Mouse (Mus musculus): Measurements from ENCODE around the gene Gm13290. TPM values are rescaled to one million over a fixed set of nuclear protein-coding genes. Genes with fewer than 3 reads are reported as not detected.
A peak's percentile ranks its signal among the peaks of the same experiment; 100 is the strongest.
"Not testable (repeated sequence)": the region's sequence is repeated elsewhere in the genome, so short reads cannot be mapped to it uniquely, and the experiment has no call there.

Gm13290 gene
- polyA plus RNA-seq, 1 experiment from 2014 or later: not detected

GRCm38 (mm10) chr4:88761776-88762175 lies 11.9 kb upstream of the Gm13290 start:
- H3K4me1 ChIP-seq (ENCODE audit: control insufficient read depth in 2 of 2, insufficient read depth in 2 of 2, low read length in 2 of 2); H3K4me2 ChIP-seq (ENCODE audit: low read length); ATAC-seq (ENCODE audit: insufficient number of reproducible peaks, insufficient read depth, low FRiP score, low read depth); H3K9ac ChIP-seq (ENCODE audit: low read length); H3K27ac ChIP-seq (replicated peaks in 1 of 2; ENCODE audit: control insufficient read depth in 1 of 2, insufficient read depth in 1 of 2, low read depth in 2 of 2, low read length in 2 of 2); H3K36me3 ChIP-seq (ENCODE audit: control insufficient read depth, insufficient read depth, low read length); H3K9me3 ChIP-seq (ENCODE audit: control insufficient read depth, low read length); H3K4me3 ChIP-seq (ENCODE audit: control insufficient read depth in 1 of 2, insufficient read depth in 1 of 2, low read depth in 1 of 2, low read length in 2 of 2); H3K27me3 ChIP-seq (ENCODE audit: control insufficient read depth, insufficient read depth, low read length): not testable (repeated sequence)
- WGBS: 67% methylated on average over 6 of the region's 8 CpGs

- H3K4me2 ChIP-seq (ENCODE audit: low read length); H3K27ac ChIP-seq (replicated peaks in 1 of 2; ENCODE audit: control insufficient read depth in 1 of 2, insufficient read depth in 1 of 2, low read depth in 2 of 2, low read length in 2 of 2); H3K9ac ChIP-seq (ENCODE audit: low read length); H3K9me3 ChIP-seq (ENCODE audit: control insufficient read depth, low read length); H3K4me1 ChIP-seq (ENCODE audit: control insufficient read depth in 2 of 2, insufficient read depth in 2 of 2, low read length in 2 of 2); H3K4me3 ChIP-seq (ENCODE audit: control insufficient read depth in 1 of 2, insufficient read depth in 1 of 2, low read depth in 1 of 2, low read length in 2 of 2); H3K36me3 ChIP-seq (ENCODE audit: control insufficient read depth, insufficient read depth, low read length); ATAC-seq (ENCODE audit: insufficient number of reproducible peaks, insufficient read depth, low FRiP score, low read depth); H3K27me3 ChIP-seq (ENCODE audit: control insufficient read depth, insufficient read depth, low read length): not testable (repeated sequence)
- WGBS: 48% methylated on average over 7 of the region's 9 CpGs
Observed at GRCm38 (mm10) chr4:88762341-88762740, 11.3 kb upstream of the Gm13290 start.

GRCm38 (mm10) chr4:88763384-88764018 lies 10.1 kb upstream of the Gm13290 start:
- WGBS: 4% methylated on average over 28 of the region's 42 CpGs
- not testable (repeated sequence) for H3K9ac ChIP-seq (ENCODE audit: low read length); H3K27me3 ChIP-seq (ENCODE audit: control insufficient read depth, insufficient read depth, low read length); H3K9me3 ChIP-seq (ENCODE audit: control insufficient read depth, low read length); ATAC-seq (ENCODE audit: insufficient number of reproducible peaks, insufficient read depth, low FRiP score, low read depth); H3K4me1 ChIP-seq (ENCODE audit: control insufficient read depth in 2 of 2, insufficient read depth in 2 of 2, low read length in 2 of 2); H3K36me3 ChIP-seq (ENCODE audit: control insufficient read depth, insufficient read depth, low read length)
- peak overlapping the region; percentile 14 to 32; a peak in 3 of 4 replicates for H3K4me3 ChIP-seq (ENCODE audit: control insufficient read depth in 1 of 2, insufficient read depth in 1 of 2, low read depth in 1 of 2, low read length in 2 of 2)
- H3K27ac ChIP-seq (replicated peaks in 1 of 2; ENCODE audit: control insufficient read depth in 1 of 2, insufficient read depth in 1 of 2, low read depth in 2 of 2, low read length in 2 of 2): peak overlapping the region in 1 of 2 experiments; percentile 68; a peak in 3 of 4 replicates
- H3K4me2 ChIP-seq (ENCODE audit: low read length): peak overlapping the region; percentile 44

GRCm38 (mm10) chr4:88776622-88777021 lies 3.0 kb downstream of the Gm13290 start, which contains the start of gene Gm13289:
Gm13289 (plus strand) TSS chr4:88776922.
- H3K4me3 ChIP-seq (ENCODE audit: control insufficient read depth in 1 of 2, insufficient read depth in 1 of 2, low read depth in 1 of 2, low read length in 2 of 2): not testable (repeated sequence)

GRCm38 (mm10) chr4:88779550-88779949 lies 5.9 kb downstream of the Gm13290 start, which contains the start of gene Gm13272:
Gm13272 (plus strand) TSS chr4:88779850.
- not testable (repeated sequence) for H3K4me3 ChIP-seq (ENCODE audit: control insufficient read depth in 1 of 2, insufficient read depth in 1 of 2, low read depth in 1 of 2, low read length in 2 of 2); ATAC-seq (ENCODE audit: insufficient number of reproducible peaks, insufficient read depth, low FRiP score, low read depth); H3K9ac ChIP-seq (ENCODE audit: low read length); H3K4me2 ChIP-seq (ENCODE audit: low read length); H3K36me3 ChIP-seq (ENCODE audit: control insufficient read depth, insufficient read depth, low read length); H3K27me3 ChIP-seq (ENCODE audit: control insufficient read depth, insufficient read depth, low read length); H3K4me1 ChIP-seq (ENCODE audit: control insufficient read depth in 2 of 2, insufficient read depth in 2 of 2, low read length in 2 of 2); H3K27ac ChIP-seq (replicated peaks in 1 of 2; ENCODE audit: control insufficient read depth in 1 of 2, insufficient read depth in 1 of 2, low read depth in 2 of 2, low read length in 2 of 2); H3K9me3 ChIP-seq (ENCODE audit: control insufficient read depth, low read length)
- WGBS: no CpG with 5 or more reads among the region's 29 CpGs

More at GRCm38 (mm10) chr4:88776622-88777021, 3.0 kb downstream of the Gm13290 start, which contains the start of gene Gm13289:
- ATAC-seq (ENCODE audit: insufficient number of reproducible peaks, insufficient read depth, low FRiP score, low read depth); H3K27ac ChIP-seq (replicated peaks in 1 of 2; ENCODE audit: control insufficient read depth in 1 of 2, insufficient read depth in 1 of 2, low read depth in 2 of 2, low read length in 2 of 2); H3K36me3 ChIP-seq (ENCODE audit: control insufficient read depth, insufficient read depth, low read length); H3K4me1 ChIP-seq (ENCODE audit: control insufficient read depth in 2 of 2, insufficient read depth in 2 of 2, low read length in 2 of 2); H3K4me2 ChIP-seq (ENCODE audit: low read length); H3K9ac ChIP-seq (ENCODE audit: low read length); H3K27me3 ChIP-seq (ENCODE audit: control insufficient read depth, insufficient read depth, low read length); H3K9me3 ChIP-seq (ENCODE audit: control insufficient read depth, low read length): not testable (repeated sequence)
- no CpG with 5 or more reads among the region's 29 CpGs for WGBS

GRCm38 (mm10) chr4:88780320-88780719 lies 6.7 kb downstream of the Gm13290 start:
- H3K9ac ChIP-seq (ENCODE audit: low read length); H3K4me1 ChIP-seq (ENCODE audit: control insufficient read depth in 2 of 2, insufficient read depth in 2 of 2, low read length in 2 of 2); H3K36me3 ChIP-seq (ENCODE audit: control insufficient read depth, insufficient read depth, low read length); H3K27ac ChIP-seq (replicated peaks in 1 of 2; ENCODE audit: control insufficient read depth in 1 of 2, insufficient read depth in 1 of 2, low read depth in 2 of 2, low read length in 2 of 2); H3K9me3 ChIP-seq (ENCODE audit: control insufficient read depth, low read length); ATAC-seq (ENCODE audit: insufficient number of reproducible peaks, insufficient read depth, low FRiP score, low read depth); H3K4me3 ChIP-seq (ENCODE audit: control insufficient read depth in 1 of 2, insufficient read depth in 1 of 2, low read depth in 1 of 2, low read length in 2 of 2); H3K27me3 ChIP-seq (ENCODE audit: control insufficient read depth, insufficient read depth, low read length); H3K4me2 ChIP-seq (ENCODE audit: low read length): not testable (repeated sequence)
- 32% methylated on average over 14 of the region's 18 CpGs for WGBS

- peak within 1 kb of the TSS in 1 of 2 experiments; percentile 43; a peak in 2 of 4 replicates for H3K4me3 ChIP-seq (ENCODE audit: control insufficient read depth in 1 of 2, insufficient read depth in 1 of 2, low read depth in 1 of 2, low read length in 2 of 2)
- WGBS: 0% methylated on average over 2 of the region's 7 CpGs
- not testable (repeated sequence) for H3K9ac ChIP-seq (ENCODE audit: low read length); H3K36me3 ChIP-seq (ENCODE audit: control insufficient read depth, insufficient read depth, low read length); H3K4me1 ChIP-seq (ENCODE audit: control insufficient read depth in 2 of 2, insufficient read depth in 2 of 2, low read length in 2 of 2); H3K9me3 ChIP-seq (ENCODE audit: control insufficient read depth, low read length); H3K27me3 ChIP-seq (ENCODE audit: control insufficient read depth, insufficient read depth, low read length); ATAC-seq (ENCODE audit: insufficient number of reproducible peaks, insufficient read depth, low FRiP score, low read depth)
- H3K27ac ChIP-seq (replicated peaks in 1 of 2; ENCODE audit: control insufficient read depth in 1 of 2, insufficient read depth in 1 of 2, low read depth in 2 of 2, low read length in 2 of 2): peak within 1 kb of the TSS; percentile 33 to 85; a peak in 2 of 4 replicates
- peak within 1 kb of the TSS; percentile 52 for H3K4me2 ChIP-seq (ENCODE audit: low read length)
Observed at GRCm38 (mm10) chr4:88781831-88782230, 8.2 kb downstream of the Gm13290 start, which contains the start of gene Ifnz. Ifnz (plus strand) TSS chr4:88782131.

- not testable (repeated sequence) for H3K36me3 ChIP-seq (ENCODE audit: control insufficient read depth, insufficient read depth, low read length); H3K4me1 ChIP-seq (ENCODE audit: control insufficient read depth in 2 of 2, insufficient read depth in 2 of 2, low read length in 2 of 2); H3K27me3 ChIP-seq (ENCODE audit: control insufficient read depth, insufficient read depth, low read length); H3K9ac ChIP-seq (ENCODE audit: low read length); ATAC-seq (ENCODE audit: insufficient number of reproducible peaks, insufficient read depth, low FRiP score, low read depth); H3K9me3 ChIP-seq (ENCODE audit: control insufficient read depth, low read length)
- WGBS: 0% methylated on average over 1 of the region's 31 CpGs
- peak overlapping the region; percentile 52 for H3K4me2 ChIP-seq (ENCODE audit: low read length)
- H3K4me3 ChIP-seq (ENCODE audit: control insufficient read depth in 1 of 2, insufficient read depth in 1 of 2, low read depth in 1 of 2, low read length in 2 of 2): peak overlapping the region in 1 of 2 experiments; percentile 43; a peak in 2 of 4 replicates
- H3K27ac ChIP-seq (replicated peaks in 1 of 2; ENCODE audit: control insufficient read depth in 1 of 2, insufficient read depth in 1 of 2, low read depth in 2 of 2, low read length in 2 of 2): peak overlapping the region; percentile 33 to 85; a peak in 2 of 4 replicates
Observed at GRCm38 (mm10) chr4:88782335-88782734, 8.7 kb downstream of the Gm13290 start.
